Mouse (Mus musculus) leukemia stem cell, adult 10-12 weeks (primary cell): ENCODE data around the gene Epb41l3. TPM values are rescaled to one million over a fixed set of nuclear protein-coding genes. Genes with fewer than 3 reads are reported as not detected.

Source experiments
- polyA plus RNA-seq: library from polyadenylated mRNA; stranded (reverse); fragments of >175 nt; gene quantifications from 2 replicates; pipeline ENCODE4 v1.2.3, GENCODE M21; 2012; ENCODE audit warnings: low replicate concordance

Epb41l3 gene
- 4.3 and 8.7 TPM in 2 replicates for polyA plus RNA-seq

DNA sequence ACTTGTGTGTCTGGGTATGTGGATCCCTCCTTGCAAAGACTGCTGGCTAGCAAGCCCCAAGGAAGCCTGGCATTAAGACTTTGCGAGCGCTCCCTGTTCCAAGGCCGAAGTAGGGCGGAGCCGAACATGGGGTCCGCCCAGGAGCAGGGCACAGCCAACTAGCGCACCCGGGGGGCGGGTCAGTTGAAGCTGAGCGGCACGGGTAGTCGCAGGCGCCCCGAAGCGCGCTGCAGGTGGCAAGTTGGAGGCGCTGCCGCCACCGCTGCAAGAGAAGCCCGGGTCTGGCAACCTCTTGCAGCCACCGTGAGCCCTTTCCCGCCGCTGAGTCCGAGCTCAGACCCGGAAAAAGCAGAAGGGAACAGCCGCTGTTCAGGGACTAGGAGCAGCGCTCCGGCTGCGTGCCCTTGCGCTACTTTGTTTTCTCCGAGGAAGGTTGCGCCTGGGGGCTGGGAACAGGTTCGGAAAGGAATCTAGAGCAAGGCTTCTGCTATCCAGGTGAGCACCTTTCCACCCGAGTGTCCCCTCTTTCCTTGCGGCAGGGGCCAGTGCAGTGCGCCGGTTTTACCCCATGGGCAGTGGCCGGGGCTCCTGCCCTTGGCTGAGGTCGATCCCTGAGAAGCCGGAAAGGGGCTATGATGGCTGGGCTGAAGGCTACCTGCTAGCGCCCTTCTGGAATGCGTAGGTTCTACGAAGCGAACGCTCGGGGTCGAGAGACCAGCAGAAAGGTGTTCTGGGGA lies at the start of gene Epb41l3:
Epb41l3 (plus strand) TSS at position 183 of the 737 bp plus-strand sequence.

Other genes starting within 250 kb of the Epb41l3 start
- not detected in 2 replicates for gene Tmem200c, start 249.1 kb upstream of the Epb41l3 start, polyA plus RNA-seq